ENCODE assay signal across 12 mouse cellular contexts in the genomic region with DNA sequence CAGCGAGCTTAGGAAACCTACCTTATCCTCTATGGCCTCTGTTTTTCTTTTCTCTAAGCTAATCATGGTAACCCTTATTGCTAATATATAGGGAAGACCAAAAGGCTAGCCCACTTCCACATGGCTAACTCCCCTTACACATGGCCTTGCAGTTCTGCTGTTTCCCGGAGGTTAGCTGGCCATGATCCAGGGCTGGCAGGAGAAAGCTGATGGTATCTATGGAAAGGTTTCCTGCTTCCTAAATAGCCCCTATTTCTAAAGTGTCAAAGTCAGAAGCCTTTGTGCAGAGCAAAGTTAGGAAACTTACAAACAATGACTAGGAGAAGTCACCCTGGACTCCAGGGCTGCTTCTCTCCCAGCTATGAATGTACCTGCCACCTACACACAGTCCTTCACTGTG.
DNase-seq lines count a peak whose midpoint lies in the region; ATAC-seq and TF ChIP-seq lines count a peak whose summit lies in the region.
"Had no signal": no experiment of that assay in that cellular context is flagged by ENCODE, and none has a peak within 500 bp of the region (broad histone marks: within the 10 kb centered on the region; RNA-seq: fewer than 3 reads in every experiment).

No protein-coding gene starts in this region.

- TF ChIP-seq EP300 in heart, postnatal 0 days (IDR thresholded peaks at IDR 0.05; ENCODE audit: low read depth) = no peak

- H3K36me3 ChIP-seq in heart, postnatal 0 days (replicated peaks; ENCODE audit: control insufficient read depth, insufficient read depth, low read length) = no peaks in the 10 kb centered on the region
- H3K36me3 ChIP-seq: forebrain, embryonic 12.5 days; hindbrain, embryonic 13.5 days; limb, embryonic 13.5 days had no signal

- H3K9me3 ChIP-seq in heart, postnatal 0 days (replicated peaks; ENCODE audit: control insufficient read depth, low read length) = no peaks in the 10 kb centered on the region
- H3K9me3 ChIP-seq: forebrain, embryonic 12.5 days; hindbrain, embryonic 13.5 days; limb, embryonic 13.5 days had no signal

- H3K4me2 ChIP-seq in heart, postnatal 0 days (ENCODE audit: low read depth, low read length) = no peak overlapping the region
- H3K4me2 ChIP-seq: forebrain, embryonic 12.5 days; hindbrain, embryonic 13.5 days; limb, embryonic 13.5 days had no signal

- H3K4me3 ChIP-seq in heart, postnatal 0 days (ENCODE audit: low read depth, low read length) = no peak overlapping the region
- H3K4me3 ChIP-seq: forebrain, embryonic 12.5 days; hindbrain, embryonic 13.5 days; limb, embryonic 13.5 days had no signal

- no peak overlapping the region for H3K27ac ChIP-seq in heart, postnatal 0 days (ENCODE audit: low read depth)
- H3K27ac ChIP-seq: forebrain, embryonic 12.5 days; hindbrain, embryonic 13.5 days; limb, embryonic 13.5 days had no signal

- no peaks in the 10 kb centered on the region for H3K27me3 ChIP-seq in heart, postnatal 0 days (ENCODE audit: control insufficient read depth, insufficient read depth, low read length)
- H3K27me3 ChIP-seq: forebrain, embryonic 12.5 days; hindbrain, embryonic 13.5 days; limb, embryonic 13.5 days had no signal

- no peak for TF ChIP-seq CTCF in heart, postnatal 0 days (IDR thresholded peaks at IDR 0.05; ENCODE audit: low read depth)

- WGBS in heart, postnatal 0 days = 35% methylated on average over 2 of the region's 2 CpGs

- no peak overlapping the region for H3K9ac ChIP-seq in heart, postnatal 0 days (replicated peaks; ENCODE audit: low read depth, low read length)
- H3K9ac ChIP-seq: forebrain, embryonic 12.5 days; hindbrain, embryonic 13.5 days; limb, embryonic 13.5 days had no signal

- no peak for ATAC-seq in heart, postnatal 0 days (ENCODE audit: insufficient read depth, low read depth)

- peak; percentile 17 for DNase-seq in heart, adult 8-10 months (ENCODE audit: low spot score)
- no peak for DNase-seq in heart, postnatal 25 days (ENCODE audit: low spot score)
- peak; percentile 30 for DNase-seq in NIH3T3 (ENCODE audit: low read depth)
- peak; percentile 23 for DNase-seq in heart, postnatal 0 days (ENCODE audit: low spot score)
- DNase-seq in kidney, postnatal 25 days = peak; percentile 65 to 74
- no peak for DNase-seq in thymus, postnatal 4 days
- no peak for DNase-seq in layer of hippocampus, adult 11-12 months (ENCODE audit: low spot score)
- DNase-seq: gastrocnemius, postnatal 36 days; thymus, adult 18-20 months had no signal

- H3K4me1 ChIP-seq in heart, postnatal 0 days (ENCODE audit: control insufficient read depth, insufficient read depth) = peaks cover 13% of the 10 kb centered on the region; the same call in 1 of the 2 replicates
- H3K4me1 ChIP-seq: forebrain, embryonic 12.5 days; hindbrain, embryonic 13.5 days had no signal

- intact Hi-C loops in heart, postnatal 25 days (cut with DNase I) = no loop called here

Comparison
In these comparisons a context has a peak if more than half of its experiments do, and no peak if none do; other contexts are left out.
1. DNase-seq: peak in heart, adult 8-10 months (single experiment), NIH3T3 (single experiment), heart, postnatal 0 days (single experiment) and kidney, postnatal 25 days (2 of 2); none in heart, postnatal 25 days (single experiment), thymus, postnatal 4 days (single experiment) and layer of hippocampus, adult 11-12 months (single experiment).